Mouse (Mus musculus) cerebellum, adult 2 months (tissue): ENCODE results near the gene Scaf1. TPM values are rescaled to one million over a fixed set of nuclear protein-coding genes. Genes with fewer than 3 reads are reported as not detected.

ENCODE experiments used
- DNase-seq, 2 experiments: peaks; one replicate each; pipeline ENCODE4 v3.0.0; 2021
- H3K27ac ChIP-seq: fragments of 200-500 bp; 2 replicates; pipeline ENCODE4 v1.5.1; 2012; ENCODE audit warnings: low read length, control low read depth, inconsistent platforms; ENCODE audit not compliant: insufficient read depth
- H3K27me3 ChIP-seq: fragments of 200-500 bp; 2 replicates; pipeline ENCODE4 v1.6.1; 2012; ENCODE audit warnings: inconsistent platforms, mild to moderate bottlenecking, low read length, moderate library complexity; ENCODE audit not compliant: control insufficient read depth, insufficient read depth
- H3K4me1 ChIP-seq: fragments of 200-500 bp; 2 replicates; pipeline ENCODE4 v1.6.1; 2011; ENCODE audit warnings: low read length; ENCODE audit not compliant: control insufficient read depth, insufficient read depth
- H3K4me3 ChIP-seq: fragments of 200-500 bp; replicated peaks from 2 replicates; pipeline ENCODE3; 2011; ENCODE audit warnings: mild to moderate bottlenecking, low read depth, low read length, control low read depth; ENCODE audit not compliant: insufficient read depth
- CTCF ChIP-seq: fragments of 200-500 bp; IDR thresholded peaks from 2 replicates; pipeline ENCODE4 v1.5.1; 2011; ENCODE audit warnings: low read depth, mild to moderate bottlenecking, control low read depth, low read length, moderate library complexity, borderline replicate concordance; ENCODE audit not compliant: insufficient read depth
- POLR2A ChIP-seq: fragments of 200-500 bp; IDR thresholded peaks from 2 replicates; pipeline ENCODE4 v1.6.1; 2011; ENCODE audit warnings: low read length, control low read depth, borderline replicate concordance; ENCODE audit not compliant: insufficient read depth
- WGBS: fragments of 180-500 bp; shearing (Covaris S2); methylation state at CpG from one replicate; pipeline ENCODE4 v1.1.7; 2018; 5-methylcytosine and 5-hydroxymethylcytosine counted together
- polyA plus RNA-seq: library from polyadenylated mRNA; depleted of rRNA; stranded (reverse); fragments of >200 nt; gene quantifications from 2 replicates; pipeline ENCODE4 v1.2.3, GENCODE M21; 2012

The Scaf1 gene
- polyA plus RNA-seq, 1 experiment: 115 TPM

DNA sequence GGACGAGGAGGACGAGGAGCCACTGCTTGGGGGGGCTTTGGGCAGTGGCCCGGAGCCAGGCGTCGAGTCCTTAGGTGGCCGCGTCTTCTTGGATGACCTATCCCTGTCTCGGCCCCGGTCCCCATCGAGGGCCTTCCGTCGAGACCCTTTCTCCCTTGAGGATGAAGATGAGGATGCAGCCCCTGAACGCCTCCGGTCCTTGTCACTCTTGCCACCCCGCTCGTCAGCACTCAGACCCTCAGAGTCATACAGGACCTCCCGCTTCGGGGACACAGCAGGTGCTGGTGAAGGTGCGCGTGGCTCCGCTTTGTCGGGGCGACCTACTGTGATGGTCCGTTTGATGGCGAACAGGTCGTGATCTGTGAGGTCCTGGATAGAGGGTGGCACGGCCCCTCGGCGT is 9.0 kb downstream of the Scaf1 start:
- Histone ChIP-seq H3K27ac (no peak overlapping the region), H3K4me3 (no peak overlapping the region), H3K27me3 (no peaks in the 10 kb centered on the region), H3K4me1 (peaks cover 5% of the 10 kb centered on the region)
- DNase-seq: no peak
- TF ChIP-seq POLR2A (no peak), CTCF (no peak)
- 91% methylated on average over 29 of the region's 29 CpGs for WGBS

DNA sequence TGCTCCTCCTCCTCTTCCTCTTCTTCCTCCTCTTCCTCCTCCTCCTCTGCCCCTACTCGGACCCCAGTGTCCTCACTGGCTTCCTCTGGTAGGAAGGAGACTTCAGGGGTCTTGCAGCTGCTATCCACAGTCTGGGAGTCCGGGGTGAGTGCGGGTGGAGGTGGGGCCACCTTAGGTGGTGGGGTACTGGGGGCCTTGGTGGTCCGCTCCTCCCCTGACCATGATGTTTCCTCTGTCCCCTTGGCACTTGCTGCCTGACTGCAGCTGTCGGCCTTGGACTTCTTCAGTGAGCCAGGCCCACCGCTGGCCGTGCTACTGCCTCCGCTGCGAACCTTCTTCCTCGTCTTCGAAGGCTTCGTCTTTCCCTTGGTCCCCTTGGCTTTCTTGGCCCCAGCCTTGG is 9.7 kb downstream of the Scaf1 start:
- Histone ChIP-seq H3K4me3 (no peak overlapping the region), H3K27ac (no peak overlapping the region), H3K4me1 (peaks cover 5% of the 10 kb centered on the region), H3K27me3 (no peaks in the 10 kb centered on the region)
- TF ChIP-seq CTCF (no peak), POLR2A (no peak)
- whole genome bisulfite sequencing: 84% methylated on average over 12 of the region's 12 CpGs
- DNase-seq: no peak

DNA sequence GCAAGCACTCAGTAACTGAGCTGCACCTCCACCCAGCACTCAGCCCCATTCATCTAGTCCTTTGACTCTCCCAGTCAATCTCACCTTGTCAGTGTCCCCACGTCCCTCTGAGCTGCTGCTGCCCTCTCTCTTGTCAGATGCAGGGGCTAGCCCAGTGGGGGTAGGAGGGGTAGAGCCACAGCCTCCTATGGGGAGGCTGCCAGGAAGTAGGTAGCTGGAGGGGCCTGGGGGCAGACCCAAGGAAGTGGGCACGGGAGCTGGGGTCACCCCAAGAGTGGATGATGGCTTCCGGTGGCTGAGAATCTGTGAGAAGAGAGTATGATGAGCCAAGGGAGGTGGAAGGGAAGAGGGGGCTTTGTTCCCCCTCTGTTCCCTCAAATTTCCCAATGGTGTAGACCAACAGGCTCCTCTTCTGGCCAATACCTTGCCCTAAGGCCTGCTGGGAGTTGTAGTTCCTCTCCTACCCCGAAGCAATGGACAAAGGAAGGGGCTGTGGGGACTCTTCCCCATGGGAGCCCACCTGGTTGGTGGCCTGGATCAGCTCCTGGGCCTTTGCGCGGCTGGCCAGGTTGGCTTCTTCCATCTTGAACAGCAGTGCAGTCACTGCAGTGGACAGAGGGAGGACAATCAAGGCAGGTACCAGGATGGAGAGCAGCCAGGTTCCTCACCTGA is 10.7 kb downstream of the Scaf1 start:
- DNase-seq: no peak
- Histone ChIP-seq H3K4me1 (peaks cover 5% of the 10 kb centered on the region), H3K27ac (no peak overlapping the region), H3K27me3 (no peaks in the 10 kb centered on the region), H3K4me3 (no peak overlapping the region)
- 80% methylated on average over 6 of the region's 6 CpGs for WGBS
- TF ChIP-seq CTCF (no peak), POLR2A (no peak)

DNA sequence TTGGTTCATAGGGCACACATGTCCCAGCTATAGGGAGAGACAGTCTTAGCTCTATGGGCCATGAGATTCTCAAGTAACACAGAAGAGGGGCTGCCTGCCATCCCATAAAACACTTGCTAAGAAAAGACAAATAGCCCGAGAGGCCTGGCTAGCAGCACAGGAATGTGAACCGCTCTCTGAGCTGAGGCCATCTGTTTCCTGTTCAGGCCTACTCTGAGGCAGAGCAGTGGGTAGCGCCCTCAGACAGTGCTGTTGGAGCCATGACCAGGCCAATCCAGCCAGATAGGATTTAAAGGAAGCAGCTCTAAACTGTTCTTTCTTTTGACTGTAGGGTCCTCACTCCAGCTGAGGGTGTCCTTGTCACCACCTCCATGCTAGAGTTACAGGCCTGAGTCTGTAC is 11.6 kb downstream of the Scaf1 start:
- Histone ChIP-seq H3K4me1 (peaks cover 6% of the 10 kb centered on the region), H3K27me3 (no peaks in the 10 kb centered on the region), H3K4me3 (no peak overlapping the region), H3K27ac (no peak overlapping the region)
- no peak for TF ChIP-seq POLR2A
- no peak for TF ChIP-seq CTCF
- DNase-seq: no peak
- WGBS: 20% methylated on average over 3 of the region's 3 CpGs

DNA sequence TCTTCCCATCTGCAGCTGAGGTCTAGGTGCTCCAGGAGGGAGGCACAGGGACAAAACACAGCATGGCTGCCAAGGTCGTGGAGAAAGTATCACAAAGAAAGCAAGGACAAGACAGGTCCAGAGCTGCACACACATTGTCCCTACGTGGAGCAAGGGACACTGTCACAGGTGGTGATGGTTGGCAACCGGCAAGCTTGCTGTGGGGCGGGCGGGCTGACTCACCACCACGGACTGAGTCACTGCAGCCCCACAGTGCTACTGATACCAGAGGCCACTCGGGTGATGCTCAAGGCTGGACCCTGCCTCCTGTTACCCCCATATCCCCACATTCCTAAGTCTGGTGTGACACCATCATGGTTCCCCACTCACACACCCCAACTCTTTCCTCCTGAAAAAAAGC is 13.7 kb downstream of the Scaf1 start:
- Histone ChIP-seq H3K4me3 (no peak overlapping the region), H3K4me1 (peaks cover 12% of the 10 kb centered on the region), H3K27me3 (no peaks in the 10 kb centered on the region), H3K27ac (peak overlapping the region; percentile 3; the same call in 1 of the 2 replicates)
- TF ChIP-seq POLR2A (no peak), CTCF (no peak)
- DNase-seq: peak in 1 of 2 experiments; percentile 70
- WGBS: 14% methylated on average over 7 of the region's 7 CpGs

DNA sequence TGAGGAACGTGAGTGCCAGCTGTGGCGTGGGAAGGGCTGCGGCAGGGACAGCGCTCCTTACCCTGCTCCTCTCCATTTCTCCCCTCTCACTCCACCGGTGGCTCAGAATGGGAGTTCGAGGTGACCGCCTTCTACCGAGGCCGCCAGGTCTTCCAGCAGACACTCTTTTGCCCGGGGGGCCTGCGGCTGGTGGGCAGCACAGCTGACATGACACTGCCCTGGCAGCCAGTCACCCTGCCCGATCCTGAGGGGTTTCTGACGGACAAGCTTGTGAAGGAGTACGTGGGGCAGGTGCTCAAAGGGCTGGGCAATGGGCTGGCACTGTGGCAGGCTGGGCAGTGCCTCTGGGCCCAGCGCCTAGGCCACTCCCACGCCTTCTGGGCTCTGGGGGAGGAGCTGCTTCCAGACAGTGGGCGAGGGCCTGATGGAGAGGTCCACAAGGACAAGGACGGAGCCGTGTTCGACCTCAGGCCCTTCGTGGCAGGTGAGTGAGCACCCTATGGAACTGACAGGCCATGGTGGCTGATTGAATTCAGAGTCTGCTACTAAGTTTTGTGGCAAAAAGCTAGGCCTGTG is 15.5 kb downstream of the Scaf1 start:
- Histone ChIP-seq H3K27me3 (no peaks in the 10 kb centered on the region), H3K27ac (no peak overlapping the region), H3K4me3 (no peak overlapping the region), H3K4me1 (peaks cover 12% of the 10 kb centered on the region)
- TF ChIP-seq POLR2A (no peak), CTCF (no peak)
- DNase-seq: no peak
- 49% methylated on average over 21 of the region's 21 CpGs for WGBS

DNA sequence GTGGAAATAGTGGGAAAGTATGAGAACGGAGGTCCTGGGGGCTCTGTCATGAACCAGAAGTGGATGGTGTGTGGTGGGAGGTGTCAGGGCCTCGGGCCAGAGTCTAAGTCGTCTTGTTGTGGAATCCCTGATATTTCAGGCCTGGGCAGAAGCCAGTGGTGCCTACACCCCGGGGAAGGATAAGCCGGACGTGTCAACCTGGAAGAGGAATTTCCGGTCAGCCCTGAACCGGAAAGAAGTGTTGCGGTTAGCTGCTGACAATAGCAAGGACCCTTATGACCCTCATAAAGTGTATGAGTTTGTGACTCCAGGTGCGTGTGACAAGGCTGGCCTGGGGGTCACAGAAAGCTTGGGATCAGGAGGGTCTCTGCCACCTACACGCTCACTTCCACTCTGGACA is 16.4 kb downstream of the Scaf1 start:
- Histone ChIP-seq H3K4me3 (no peak overlapping the region), H3K4me1 (peaks cover 12% of the 10 kb centered on the region), H3K27ac (no peak overlapping the region), H3K27me3 (no peaks in the 10 kb centered on the region)
- no peak for DNase-seq
- TF ChIP-seq CTCF: no peak
- no peak for TF ChIP-seq POLR2A
- 57% methylated on average over 11 of the region's 11 CpGs for WGBS

DNA sequence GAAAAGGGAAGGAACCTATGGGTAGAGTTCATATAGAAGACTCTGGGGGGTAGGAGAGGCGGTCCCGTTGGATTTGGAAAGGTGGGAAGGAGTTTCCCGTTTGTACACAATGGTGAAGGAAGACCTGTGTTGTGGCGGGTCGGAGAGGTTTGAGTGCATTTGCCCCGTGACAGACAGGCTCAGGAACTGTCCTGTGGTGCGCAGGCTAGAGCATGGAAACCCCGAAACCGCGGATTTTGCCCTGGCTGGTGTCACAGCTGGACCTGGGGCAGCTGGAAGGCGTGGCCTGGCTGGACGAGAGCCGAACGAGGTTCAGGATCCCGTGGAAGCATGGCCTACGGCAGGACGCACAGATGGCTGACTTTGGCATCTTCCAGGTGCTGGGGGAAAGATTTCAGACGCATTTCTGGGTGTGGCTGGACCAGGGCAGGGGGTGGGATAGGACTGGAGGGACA is 17.6 kb downstream of the Scaf1 start, which contains the start of gene Bcl2l12:
TSS of gene Bcl2l12 (minus strand) at position 212 of the 455 bp plus-strand sequence.
- peaks cover 12% of the 10 kb centered on the region for H3K4me1 ChIP-seq
- TF ChIP-seq CTCF (no peak), POLR2A (no peak)
- H3K4me3 ChIP-seq: peak within 1 kb of the TSS; percentile 54
- no peaks in the 10 kb centered on the region for H3K27me3 ChIP-seq
- 1% methylated on average over 18 of the region's 18 CpGs for WGBS
- peak; percentile 47 to 54 for DNase-seq
- peak within 1 kb of the TSS; percentile 57; the same call in 1 of the 2 replicates for H3K27ac ChIP-seq
